Mouse (Mus musculus): ENCODE data around the gene Mettl8.

The Mettl8 gene

GRCm38 (mm10) chr2:70932965-70933364 is 122.4 kb downstream of the Mettl8 start:
- no peak for DNase-seq (ENCODE audit: low read depth, low spot score)

GRCm38 (mm10) chr2:70930631-70931288 is 124.6 kb downstream of the Mettl8 start:
- DNase-seq (ENCODE audit: low read depth, low spot score) = no peak

GRCm38 (mm10) chr2:70929714-70930113 is 125.7 kb downstream of the Mettl8 start:
- DNase-seq (ENCODE audit: low read depth, low spot score) = peak; percentile 16

DNA sequence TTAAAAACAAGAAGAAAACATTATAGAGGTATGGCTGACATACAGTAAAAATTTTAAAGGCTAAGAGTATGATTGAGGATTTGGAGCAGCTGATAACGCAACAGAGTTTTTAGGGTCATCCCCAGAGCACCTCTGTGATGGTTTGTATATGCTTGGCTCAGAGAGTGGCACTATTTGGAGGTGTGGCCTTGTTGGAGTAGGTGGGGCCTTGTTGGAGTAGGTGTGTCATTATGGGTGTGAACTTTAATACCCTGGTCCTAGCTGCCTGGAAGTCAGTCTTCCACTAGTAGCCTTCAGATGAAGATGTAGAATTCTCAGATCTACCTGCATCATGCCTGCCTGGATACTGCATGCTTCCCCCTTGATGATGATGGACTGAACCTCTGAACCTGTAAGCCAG is 131.3 kb downstream of the Mettl8 start:
- DNase-seq (ENCODE audit: low read depth, low spot score) = no peak

- no peak for DNase-seq (ENCODE audit: low read depth, low spot score)
These were observed 132.6 kb downstream of the Mettl8 start for GRCm38 (mm10) chr2:70922814-70923213.

- no peak for DNase-seq (ENCODE audit: low read depth, low spot score)
These were observed 134.3 kb downstream of the Mettl8 start for GRCm38 (mm10) chr2:70920937-70921596.

GRCm38 (mm10) chr2:70919913-70920522 is 135.4 kb downstream of the Mettl8 start:
- peak; percentile 41 for DNase-seq (ENCODE audit: low read depth, low spot score)

DNA sequence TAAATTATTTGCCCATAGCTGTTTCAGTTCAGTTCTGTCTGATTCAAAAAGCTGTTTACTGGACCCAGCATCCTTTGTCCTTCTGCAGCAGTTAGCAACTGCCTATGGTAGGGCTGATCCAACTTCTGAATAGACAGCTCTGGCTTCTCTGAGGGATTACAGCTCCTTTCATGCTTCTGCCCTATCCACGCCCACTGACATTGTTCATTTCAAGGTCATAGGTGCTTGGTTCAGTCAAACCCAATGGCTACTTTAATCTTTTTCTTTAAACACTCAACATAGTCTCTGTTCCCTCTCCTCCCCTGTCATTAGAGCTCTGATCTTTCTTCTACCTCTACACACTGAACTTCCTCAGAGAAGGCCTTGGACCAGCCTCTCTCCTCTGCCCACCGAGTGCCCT is 136.9 kb downstream of the Mettl8 start:
- DNase-seq (ENCODE audit: low read depth, low spot score) = no peak
